Mouse (Mus musculus) embryonic facial prominence, embryonic 14.5 days (tissue): ENCODE measurements around the gene Col9a1. TPM values are rescaled to one million over a fixed set of nuclear protein-coding genes. Genes with fewer than 3 reads are reported as not detected.

Experiments used
- ATAC-seq: fragments of 200-750 bp; cut with Nextera tagmentation; 2 replicates; pipeline ENCODE4 v1.8.0; 2017; ENCODE audit warnings: low read depth, moderate number of reproducible peaks, moderate TSS enrichment
- DNase-seq: peaks from one replicate; pipeline ENCODE4 v3.0.0-alpha.2; 2015; ENCODE audit warnings: low spot score
- H3K27ac ChIP-seq: fragments of 300-500 bp; sonication (generic); replicated peaks from 2 replicates; pipeline ENCODE4 v1.5.1; 2014; ENCODE audit warnings: low read depth, mild to moderate bottlenecking, low read length, moderate library complexity
- H3K27me3 ChIP-seq: fragments of 300-500 bp; sonication (generic); replicated peaks from 2 replicates; pipeline ENCODE4 v1.6.1; 2014; ENCODE audit warnings: low read length; ENCODE audit not compliant: control insufficient read depth, insufficient read depth
- H3K36me3 ChIP-seq: fragments of 300-500 bp; sonication (generic); 2 replicates; pipeline ENCODE4 v1.6.1; 2014; ENCODE audit warnings: low read length, mixed read lengths; ENCODE audit not compliant: control insufficient read depth, insufficient read depth
- H3K4me1 ChIP-seq: fragments of 300-500 bp; sonication (generic); 2 replicates; pipeline ENCODE4 v1.6.1; 2014; ENCODE audit warnings: antibody characterized with exemption, low read length; ENCODE audit not compliant: control insufficient read depth, insufficient read depth
- H3K4me2 ChIP-seq: fragments of 300-500 bp; sonication (generic); 2 replicates; pipeline ENCODE4 v1.6.1; 2014; ENCODE audit warnings: low read depth, mild to moderate bottlenecking, low read length, moderate library complexity, mixed read lengths
- H3K4me3 ChIP-seq: fragments of 300-500 bp; sonication (generic); 2 replicates; pipeline ENCODE4 v1.5.1; 2014; ENCODE audit warnings: low read depth, mild to moderate bottlenecking, low read length
- H3K9ac ChIP-seq: fragments of 300-500 bp; sonication (generic); 2 replicates; pipeline ENCODE4 v1.6.1; 2014; ENCODE audit warnings: low read depth, mild to moderate bottlenecking, low read length, moderate library complexity, mixed read lengths
- H3K9me3 ChIP-seq: fragments of 300-500 bp; sonication (generic); 2 replicates; pipeline ENCODE4 v1.6.1; 2016; ENCODE audit warnings: low read length; ENCODE audit not compliant: control insufficient read depth
- WGBS: fragments of 180-500 bp; shearing (Covaris S2); extraction: QIAGEN DNeasy Blood & Tissue Kit; methylation state at CpG from one replicate; pipeline ENCODE4 v1.1.7; 2014; 5-methylcytosine and 5-hydroxymethylcytosine counted together
- polyA plus RNA-seq: library from polyadenylated mRNA; unstranded; fragments of >200 nt; fragmentation: Nextera tagmentation; extraction: Ambion mirVana; gene quantifications from 2 replicates; pipeline ENCODE4 v1.2.1, GENCODE M21; 2014

Col9a1 gene
- polyA plus RNA-seq, 1 experiment from 2014 or later = 81.9 TPM

- H3K4me1 ChIP-seq = peaks cover 22% of the 10 kb centered on the region; the same call in 1 of the 2 replicates
- peak; percentile 19; the same call in 1 of the 2 replicates for ATAC-seq
These were observed 17.8 kb downstream of the Col9a1 start for GRCm38 (mm10) chr1:24195070-24195840.

GRCm38 (mm10) chr1:24195951-24196517 lies 18.6 kb downstream of the Col9a1 start:
- Histone ChIP-seq H3K4me2 (peak overlapping the region; percentile 48), H3K9ac (peak overlapping the region; percentile 44), H3K27me3 (no peaks in the 10 kb centered on the region), H3K4me3 (peak overlapping the region; percentile 22), H3K27ac (peak overlapping the region; percentile 75), H3K36me3 (no peaks in the 10 kb centered on the region), H3K4me1 (peaks cover 22% of the 10 kb centered on the region; the same call in 1 of the 2 replicates), H3K9me3 (no peaks in the 10 kb centered on the region)
- ATAC-seq (peak; percentile 93), DNase-seq (peak; percentile 76)
- WGBS = 10% methylated on average over 3 of the region's 3 CpGs

More at GRCm38 (mm10) chr1:24195070-24195840, 17.8 kb downstream of the Col9a1 start:
- peak overlapping the region; percentile 75 for H3K27ac ChIP-seq
- no peaks in the 10 kb centered on the region for H3K27me3 ChIP-seq
- no peaks in the 10 kb centered on the region for H3K9me3 ChIP-seq
- H3K9ac ChIP-seq = peak overlapping the region; percentile 44
- WGBS = 12% methylated on average over 12 of the region's 12 CpGs
- peak overlapping the region; percentile 48 for H3K4me2 ChIP-seq
- H3K4me3 ChIP-seq = peak overlapping the region; percentile 22
- H3K36me3 ChIP-seq = no peaks in the 10 kb centered on the region
- peak; percentile 27 for DNase-seq

DNA sequence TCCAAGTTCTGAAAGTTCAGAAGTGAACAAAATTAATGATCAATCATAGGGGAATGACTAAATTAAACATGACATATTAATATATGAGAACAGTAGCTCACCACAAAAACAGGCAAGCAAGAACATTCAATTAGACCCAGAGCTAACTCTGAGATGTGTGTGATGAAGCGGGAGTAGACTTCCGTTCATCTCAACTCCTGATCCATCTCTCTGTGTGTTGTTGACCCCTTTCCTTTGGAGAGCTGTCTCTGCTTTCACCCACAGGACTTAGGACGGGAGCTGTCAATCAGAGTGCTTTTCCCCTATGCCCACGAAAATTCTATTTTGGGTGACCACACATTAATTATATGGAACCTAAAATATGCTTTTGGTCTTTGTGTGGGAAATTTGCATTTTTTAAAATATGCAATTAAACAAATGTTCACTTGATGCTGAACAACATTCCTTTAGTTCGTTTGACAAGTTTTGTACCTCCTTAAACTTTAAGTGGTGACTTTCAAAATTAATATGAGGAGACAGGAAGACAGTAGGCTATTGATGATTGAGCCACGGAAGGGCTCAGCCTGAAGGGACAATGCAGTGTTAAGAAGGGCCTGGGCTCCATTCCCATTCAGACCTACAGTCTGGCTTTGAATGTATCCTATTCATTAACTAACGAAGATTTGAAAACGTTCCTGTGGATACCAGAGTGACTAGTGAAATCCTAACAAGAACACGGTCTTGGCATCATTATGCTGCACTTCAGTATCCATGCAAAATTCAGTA lies 34.4 kb downstream of the Col9a1 start:
- no peak overlapping the region for H3K9ac ChIP-seq
- WGBS = 46% methylated on average over 9 of the region's 9 CpGs
- ATAC-seq (peak; percentile 75; the same call in 1 of the 2 replicates), DNase-seq (peak; percentile 43)
- H3K27me3 ChIP-seq = no peaks in the 10 kb centered on the region
- no peak overlapping the region for H3K4me2 ChIP-seq
- peaks cover 4% of the 10 kb centered on the region; the same call in 1 of the 2 replicates for H3K9me3 ChIP-seq
- peaks cover 10% of the 10 kb centered on the region; the same call in 1 of the 2 replicates for H3K36me3 ChIP-seq
- H3K4me3 ChIP-seq = no peak overlapping the region
- H3K27ac ChIP-seq = no peak overlapping the region
- no peaks in the 10 kb centered on the region for H3K4me1 ChIP-seq

- Histone ChIP-seq H3K4me1 (no peaks in the 10 kb centered on the region), H3K9me3 (no peaks in the 10 kb centered on the region), H3K4me2 (no peak overlapping the region), H3K36me3 (no peaks in the 10 kb centered on the region), H3K4me3 (no peak overlapping the region), H3K9ac (no peak overlapping the region), H3K27ac (no peak overlapping the region), H3K27me3 (no peaks in the 10 kb centered on the region)
- peak; percentile 79; the same call in 1 of the 2 replicates for ATAC-seq
- DNase-seq = peak; percentile 63
- 34% methylated on average over 6 of the region's 6 CpGs for WGBS
These were observed 41.6 kb downstream of the Col9a1 start for GRCm38 (mm10) chr1:24219041-24219440.

DNA sequence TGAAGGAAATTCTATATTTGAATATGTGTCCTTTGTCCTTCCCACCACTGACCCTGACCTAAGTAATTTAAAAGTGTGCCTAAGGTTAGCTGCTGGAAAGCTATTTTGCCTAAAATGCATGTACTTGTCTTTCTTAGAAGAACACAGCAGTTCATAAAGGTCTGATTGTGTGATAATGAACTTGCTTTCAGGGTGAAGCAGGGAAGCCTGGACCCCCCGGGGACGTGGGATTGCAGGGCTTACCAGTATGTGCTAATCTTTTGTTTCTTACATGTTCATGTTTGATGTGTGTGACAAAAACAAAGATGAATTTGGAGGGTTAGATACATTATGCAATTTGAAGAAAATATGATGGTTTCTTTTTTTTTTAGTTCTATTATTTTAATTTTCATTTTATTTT lies 44.8 kb downstream of the Col9a1 start:
- no peaks in the 10 kb centered on the region for H3K9me3 ChIP-seq
- H3K4me1 ChIP-seq = peaks cover 11% of the 10 kb centered on the region
- H3K9ac ChIP-seq = no peak overlapping the region
- no peak overlapping the region for H3K4me2 ChIP-seq
- H3K4me3 ChIP-seq = no peak overlapping the region
- H3K27me3 ChIP-seq = no peaks in the 10 kb centered on the region
- no peaks in the 10 kb centered on the region for H3K36me3 ChIP-seq
- H3K27ac ChIP-seq = no peak overlapping the region
- ATAC-seq = no peak
- no peak for DNase-seq
- 70% methylated on average over 2 of the region's 2 CpGs for WGBS

GRCm38 (mm10) chr1:24222981-24223612 lies 45.7 kb downstream of the Col9a1 start:
- Histone ChIP-seq H3K9ac (no peak overlapping the region), H3K27ac (no peak overlapping the region), H3K4me3 (no peak overlapping the region), H3K4me1 (peaks cover 11% of the 10 kb centered on the region), H3K27me3 (no peaks in the 10 kb centered on the region), H3K4me2 (no peak overlapping the region), H3K9me3 (no peaks in the 10 kb centered on the region), H3K36me3 (no peaks in the 10 kb centered on the region)
- no peak for ATAC-seq
- no peak for DNase-seq
- 87% methylated on average over 8 of the region's 8 CpGs for WGBS

DNA sequence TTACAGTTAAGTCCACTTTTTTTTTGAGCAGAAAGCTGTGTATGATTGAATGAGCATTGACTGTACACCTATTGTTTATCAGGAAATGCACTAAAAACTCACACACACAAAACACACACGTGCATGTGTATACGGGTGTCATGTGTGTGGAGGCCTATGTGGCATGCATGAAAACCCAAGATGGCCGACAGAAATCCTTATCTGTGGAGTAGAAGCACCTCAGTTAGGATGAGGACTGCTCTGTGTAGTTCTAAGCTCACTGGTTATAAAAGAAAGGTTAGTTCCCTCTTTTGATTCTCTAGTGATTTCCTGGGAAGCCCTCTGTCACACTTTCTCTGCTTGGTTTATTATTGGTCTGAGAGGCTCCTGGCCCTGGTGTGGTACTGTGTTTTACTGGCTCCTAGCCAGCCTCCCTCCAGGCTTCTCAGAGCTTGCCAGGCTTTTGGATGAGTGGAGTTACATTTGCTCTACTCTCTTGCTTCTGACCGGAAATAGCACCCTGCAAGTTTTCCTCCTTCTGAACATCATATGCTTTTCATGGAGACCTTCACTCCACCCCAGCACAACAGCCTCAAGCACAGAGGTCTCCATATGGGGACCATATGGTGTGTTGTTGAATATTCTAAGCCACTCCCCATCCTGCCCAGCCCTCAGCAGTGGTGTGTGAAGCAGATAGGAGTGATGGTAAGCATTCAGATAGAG lies 48.6 kb downstream of the Col9a1 start:
- Histone ChIP-seq H3K4me1 (peaks cover 17% of the 10 kb centered on the region), H3K4me2 (no peak overlapping the region), H3K27me3 (no peaks in the 10 kb centered on the region), H3K4me3 (no peak overlapping the region), H3K9me3 (no peaks in the 10 kb centered on the region), H3K9ac (no peak overlapping the region), H3K36me3 (no peaks in the 10 kb centered on the region), H3K27ac (peak overlapping the region; percentile 61)
- ATAC-seq (peak; percentile 70; the same call in 1 of the 2 replicates), DNase-seq (peak; percentile 75)
- WGBS = 66% methylated on average over 4 of the region's 4 CpGs
